Mouse (Mus musculus): ENCODE measurements at regions not wholly inside any gene's neighbourhood (a gene's known extent, or its start where the extent isn't known, plus 50 kb on each side); places are given as distances from the start of the nearest gene placed in this dataset.

DNA sequence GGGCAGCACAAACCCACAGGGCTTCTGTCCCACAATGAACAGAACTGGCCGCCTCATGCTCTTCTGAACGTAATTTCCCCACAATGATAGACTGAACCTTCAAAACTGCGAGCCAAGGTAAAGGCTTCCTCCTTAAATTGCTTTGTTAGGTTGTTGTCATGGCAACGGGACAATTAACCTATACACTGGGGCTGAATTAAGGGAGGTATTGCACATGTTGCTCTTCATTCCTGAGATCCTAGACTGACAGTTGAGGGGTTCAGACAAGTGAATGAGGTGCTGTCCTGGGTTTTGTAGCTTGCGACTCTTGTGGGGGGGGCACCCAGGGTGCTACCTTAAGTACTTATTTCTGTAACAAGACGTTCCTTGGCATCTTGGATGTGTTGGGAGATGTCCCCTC lies 100.6 kb upstream of the Pmepa1 start:
- TF ChIP-seq CTCF (IDR thresholded peaks at IDR 0.05; ENCODE audit: extremely low read depth, insufficient read depth, low read length) (no peak), POLR2A (IDR thresholded peaks at IDR 0.05; ENCODE audit: extremely low read depth, insufficient read depth, low read length) (no peak)
